8 mouse cellular contexts compared by ENCODE assay signal in the genomic region with DNA sequence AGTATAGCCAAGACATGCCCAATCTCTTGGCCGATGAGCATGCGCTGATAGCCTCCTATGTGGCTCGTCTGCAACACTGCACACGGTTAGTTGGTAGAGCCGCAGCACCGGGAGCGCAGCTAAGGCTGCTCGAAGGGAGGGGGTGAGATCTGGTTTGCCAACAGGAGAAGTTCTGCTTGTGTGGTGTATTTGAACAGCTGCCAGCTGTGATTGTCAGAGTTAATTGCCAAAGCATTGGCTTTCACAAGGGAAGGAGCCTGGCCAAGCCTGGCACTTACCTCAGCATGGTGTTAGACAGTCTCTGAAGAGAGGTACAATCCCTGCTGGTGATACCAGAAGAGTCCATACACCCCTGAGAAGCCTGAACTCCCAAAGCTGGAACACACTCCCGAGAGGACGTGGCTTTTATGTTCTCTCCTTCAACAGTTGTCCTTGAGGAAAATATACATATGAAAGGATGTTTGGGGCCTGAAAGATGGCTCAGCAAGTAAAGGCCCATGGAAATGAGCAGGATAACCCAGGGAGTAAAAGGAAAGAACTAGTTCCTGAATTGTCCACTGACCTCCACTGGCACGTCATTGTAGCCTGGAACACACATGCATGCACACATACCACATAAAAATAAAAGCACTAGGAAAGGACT.
DNase-seq lines count a peak whose midpoint lies in the region; ATAC-seq lines count a peak whose summit lies in the region.

No protein-coding gene starts in this region.

- H3K4me1 ChIP-seq in forebrain, embryonic 14.5 days (ENCODE audit: control insufficient read depth, insufficient read depth, low read length): peaks cover 8% of the 10 kb centered on the region; the same call in 1 of the 2 replicates

- intact Hi-C loops in left cerebral cortex, postnatal 10 days (cut with DNase I): no loop called here

- ATAC-seq in forebrain, embryonic 14.5 days: peak; percentile 91

- DNase-seq in kidney, postnatal 25 days: peak; percentile 12 to 46
- no peak for DNase-seq in kidney, postnatal 14 days
- DNase-seq in adrenal gland, postnatal 25 days: peak; percentile 16
- peak; percentile 91 for DNase-seq in forebrain, embryonic 14.5 days (ENCODE audit: low spot score)
- DNase-seq in left cerebral cortex, postnatal 10 days (ENCODE audit: extremely low spot score in 1 of 2, low spot score in 2 of 2): peak; percentile 24 to 33
- DNase-seq in urinary bladder, adult 2 months (ENCODE audit: low spot score): no peak
- no peak for DNase-seq in spleen, postnatal 10 days (ENCODE audit: low spot score in 2 of 2)
- no peak for DNase-seq in thymus, postnatal 10 days (ENCODE audit: low spot score in 2 of 2)

- H3K9me3 ChIP-seq in forebrain, embryonic 14.5 days (replicated peaks; ENCODE audit: control insufficient read depth, low read length): no peaks in the 10 kb centered on the region

- H3K4me2 ChIP-seq in forebrain, embryonic 14.5 days (ENCODE audit: low read length): no peak overlapping the region

- WGBS in forebrain, embryonic 14.5 days: 25% methylated on average over 11 of the region's 11 CpGs

- no peak overlapping the region for H3K9ac ChIP-seq in forebrain, embryonic 14.5 days (ENCODE audit: low read length)

- H3K27me3 ChIP-seq in forebrain, embryonic 14.5 days (replicated peaks; ENCODE audit: control insufficient read depth, insufficient read depth, low read length): no peaks in the 10 kb centered on the region

- H3K27ac ChIP-seq in forebrain, embryonic 14.5 days (ENCODE audit: low read depth, low read length): no peak overlapping the region

- H3K4me3 ChIP-seq in forebrain, embryonic 14.5 days (ENCODE audit: low read depth, low read length): no peak overlapping the region

- H3K36me3 ChIP-seq in forebrain, embryonic 14.5 days (ENCODE audit: control insufficient read depth, insufficient read depth, low read length): no peaks in the 10 kb centered on the region

Comparison
In these comparisons a context has a peak if more than half of its experiments do, and no peak if none do; other contexts are left out.
1. DNase-seq: peak in kidney, postnatal 25 days (2 of 2), adrenal gland, postnatal 25 days (single experiment), forebrain, embryonic 14.5 days (single experiment) and left cerebral cortex, postnatal 10 days (2 of 2); none in kidney, postnatal 14 days (single experiment), urinary bladder, adult 2 months (single experiment), spleen, postnatal 10 days (0 of 2) and thymus, postnatal 10 days (0 of 2).